Mouse (Mus musculus) cerebellum, adult 11-12 months (tissue): ENCODE data around the gene Cic.
A peak's percentile ranks its signal among the peaks of the same experiment; 100 is the strongest.

Experiments
- DNase-seq: peaks from one replicate; pipeline ENCODE4 v3.0.0; 2022

Gene Cic

DNA sequence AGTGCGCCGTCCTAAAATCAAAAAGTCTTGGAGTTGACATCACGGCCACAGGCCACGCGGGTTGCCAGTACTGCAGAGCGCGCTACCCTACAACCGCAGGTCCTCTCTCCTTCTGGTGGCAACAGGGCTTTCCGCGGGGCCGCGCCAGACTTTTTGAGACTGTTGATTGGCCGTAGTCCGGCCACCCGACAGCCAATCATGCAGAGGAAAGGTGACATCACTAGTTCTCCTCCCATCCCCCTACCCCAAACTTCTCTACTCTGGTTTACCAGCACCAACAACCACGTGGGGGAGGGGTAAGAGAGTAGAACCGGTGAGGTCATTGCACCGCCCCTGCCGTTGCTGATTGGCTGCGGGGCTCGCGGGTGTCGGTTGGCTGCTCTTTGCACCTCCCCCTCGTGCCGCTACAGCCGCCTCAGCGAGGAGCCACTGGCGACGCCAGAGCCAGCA lies at the start of gene Cic:
Gene Cic (plus strand): TSS at position 404 of the 450 bp plus-strand sequence.
- peak; percentile 99 for DNase-seq

DNA sequence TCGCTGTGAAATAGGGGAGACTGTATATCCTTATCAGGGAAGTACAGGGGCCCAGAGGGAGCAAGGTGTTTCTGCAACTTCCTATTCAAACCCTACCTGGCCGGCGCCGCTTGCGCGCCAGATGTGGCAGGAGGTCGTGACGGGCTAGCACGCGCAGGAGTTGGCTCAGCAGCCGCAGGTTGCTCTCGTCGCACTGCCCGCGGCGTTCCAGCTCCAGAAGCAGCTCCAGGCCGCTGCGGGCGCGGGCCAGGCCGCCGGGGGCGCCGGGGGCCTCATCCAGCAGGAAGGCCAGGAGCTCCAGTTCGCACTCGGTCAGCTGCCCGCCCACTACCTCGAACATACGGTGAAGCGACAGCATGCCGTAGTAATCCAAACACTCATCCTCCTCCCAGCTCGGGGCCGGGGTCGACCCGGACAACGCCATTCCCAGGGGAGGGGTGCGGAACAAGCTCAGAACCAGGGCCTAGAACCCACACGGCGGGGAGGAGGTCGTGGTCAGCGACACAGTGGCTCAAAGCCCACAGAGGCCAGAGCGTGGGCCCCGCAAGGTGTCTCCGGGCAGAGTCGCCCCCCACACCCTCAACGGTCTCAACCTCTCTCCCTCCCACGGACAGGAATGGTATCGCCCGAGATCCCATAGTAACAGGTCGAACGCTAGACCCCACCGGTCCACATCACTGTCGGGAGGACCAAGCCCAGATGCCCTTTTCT lies 48.6 kb upstream of the Cic start:
- peak; percentile 78 for DNase-seq

DNA sequence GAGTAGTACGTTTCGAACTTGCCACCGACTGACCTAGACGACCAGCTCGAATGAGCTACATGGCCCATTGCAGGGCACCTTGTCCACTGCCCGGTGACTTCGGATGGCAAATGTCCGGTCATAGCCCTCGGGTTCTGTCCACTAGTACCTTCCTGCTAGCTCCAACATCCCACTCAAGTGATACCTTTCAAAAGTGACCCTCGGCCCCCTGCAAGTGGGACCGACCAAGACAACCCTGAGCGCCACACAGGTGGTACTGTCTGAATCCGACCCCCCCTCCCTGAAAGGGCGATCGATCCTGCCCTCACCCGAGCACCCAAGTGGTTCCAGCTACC lies 48.1 kb upstream of the Cic start:
- no peak for DNase-seq

- DNase-seq, result peak; percentile 97
Measured at GRCm38 (mm10) chr7:25219756-25220456, 47.6 kb upstream of the Cic start.

DNA sequence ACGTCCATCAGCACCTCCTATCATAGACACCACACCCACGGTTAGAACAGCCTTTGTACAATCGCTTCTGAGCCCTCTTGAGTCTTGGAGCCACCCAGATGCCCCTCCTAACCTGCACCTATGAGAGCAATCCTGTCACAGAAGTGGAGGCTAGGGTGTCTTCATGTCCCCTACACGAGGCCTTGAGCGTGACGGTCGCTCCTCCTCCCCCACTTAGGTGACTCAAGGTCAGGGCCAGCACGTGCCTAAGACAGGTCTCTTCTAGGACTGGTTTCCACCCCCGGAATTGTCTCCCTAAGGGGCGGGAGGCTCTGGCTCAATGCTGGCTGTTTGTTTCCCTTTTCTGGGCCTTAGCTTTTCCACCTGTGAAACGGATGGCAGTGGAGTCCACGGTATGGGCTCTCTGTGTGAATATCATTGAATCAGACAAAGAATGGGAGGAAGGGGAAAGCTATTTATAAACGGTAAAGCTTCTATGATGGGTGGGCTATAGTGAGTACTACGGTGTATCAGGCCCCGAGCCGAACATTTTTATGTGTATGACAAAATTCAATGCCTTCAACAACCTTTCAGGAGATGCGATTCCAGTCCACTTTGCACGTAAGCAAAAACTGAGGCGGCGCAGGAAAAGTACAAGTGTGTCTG lies 46.9 kb upstream of the Cic start, which contains the start of gene Dedd2:
Gene Dedd2 (minus strand): TSS at position 159 of the 645 bp plus-strand sequence.
- peak; percentile 70 for DNase-seq

- peak; percentile 98 for DNase-seq
Measured at GRCm38 (mm10) chr7:25221102-25221883, 46.2 kb upstream of the Cic start, which contains the start of gene Zfp526. TSS of gene Zfp526 (plus strand) at chr7:25221425.

DNA sequence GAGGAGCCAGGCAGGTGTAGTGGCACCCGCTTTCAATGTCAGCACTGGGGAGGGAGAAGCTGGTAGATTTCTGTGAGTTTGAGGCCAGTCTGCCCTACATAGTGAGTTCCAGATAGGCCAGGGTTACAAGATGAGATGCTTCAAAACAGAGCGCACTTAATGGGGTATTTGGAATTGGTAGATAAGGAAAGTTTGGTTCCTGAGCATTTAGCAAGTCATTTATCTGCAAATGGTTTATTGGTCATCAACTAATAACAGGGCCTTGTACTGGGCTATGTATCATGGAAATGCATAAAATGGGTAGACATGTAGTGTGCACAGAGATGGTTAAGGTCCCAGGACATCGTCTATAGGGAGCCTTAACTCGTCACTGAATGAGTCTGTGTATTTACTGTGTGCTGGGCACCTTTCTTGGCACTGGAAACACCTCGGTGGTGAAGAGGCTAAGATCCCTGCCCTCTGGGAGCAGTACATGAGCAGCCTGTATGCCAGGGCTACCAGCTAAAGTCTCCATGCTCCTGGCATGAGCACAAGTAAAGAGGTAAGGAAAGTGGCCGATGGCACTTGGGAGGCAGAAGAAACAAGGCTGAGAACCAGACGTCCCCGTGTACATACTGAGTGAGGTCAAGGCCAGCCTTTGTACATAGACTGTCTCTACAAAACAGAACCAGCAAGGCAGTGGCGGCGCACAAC lies 45.1 kb upstream of the Cic start:
- DNase-seq, result peak; percentile 49

DNA sequence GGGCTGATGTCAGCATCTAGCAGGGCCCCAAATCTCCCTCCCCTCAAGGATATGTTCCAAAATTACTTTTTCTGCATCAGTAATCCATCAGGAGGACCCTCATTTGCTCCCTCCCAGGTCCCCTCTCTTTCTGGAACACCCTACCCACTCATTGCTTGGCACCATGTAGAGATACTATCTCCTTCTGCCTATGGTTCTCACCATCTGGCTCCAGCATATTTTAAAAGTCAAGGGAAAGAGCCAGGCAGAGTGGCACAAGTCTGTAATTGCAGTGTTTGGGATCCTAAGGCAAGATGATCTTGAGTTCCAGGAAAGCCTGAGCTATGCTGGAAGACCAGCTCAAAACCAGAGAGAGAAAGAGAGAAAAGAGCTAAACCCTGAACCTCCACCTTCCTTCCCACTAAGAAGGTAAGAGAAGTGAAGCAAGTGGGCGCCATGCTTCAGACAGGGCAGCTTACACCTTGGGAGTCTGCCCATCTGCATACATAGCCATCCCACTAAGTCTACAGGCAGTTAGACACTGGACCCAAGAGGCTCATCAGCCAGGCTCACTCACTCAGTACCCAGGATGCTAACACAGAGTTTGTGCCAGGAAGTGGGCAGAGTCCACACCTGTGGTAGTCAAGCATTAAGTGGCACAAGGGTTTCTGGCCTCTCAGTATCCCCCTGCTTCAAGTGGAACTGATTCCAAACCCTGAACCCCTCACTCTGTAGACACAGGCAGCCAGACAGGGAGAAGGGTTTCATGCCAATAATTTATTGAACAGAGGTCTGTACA lies 39.8 kb upstream of the Cic start:
- no peak for DNase-seq

DNA sequence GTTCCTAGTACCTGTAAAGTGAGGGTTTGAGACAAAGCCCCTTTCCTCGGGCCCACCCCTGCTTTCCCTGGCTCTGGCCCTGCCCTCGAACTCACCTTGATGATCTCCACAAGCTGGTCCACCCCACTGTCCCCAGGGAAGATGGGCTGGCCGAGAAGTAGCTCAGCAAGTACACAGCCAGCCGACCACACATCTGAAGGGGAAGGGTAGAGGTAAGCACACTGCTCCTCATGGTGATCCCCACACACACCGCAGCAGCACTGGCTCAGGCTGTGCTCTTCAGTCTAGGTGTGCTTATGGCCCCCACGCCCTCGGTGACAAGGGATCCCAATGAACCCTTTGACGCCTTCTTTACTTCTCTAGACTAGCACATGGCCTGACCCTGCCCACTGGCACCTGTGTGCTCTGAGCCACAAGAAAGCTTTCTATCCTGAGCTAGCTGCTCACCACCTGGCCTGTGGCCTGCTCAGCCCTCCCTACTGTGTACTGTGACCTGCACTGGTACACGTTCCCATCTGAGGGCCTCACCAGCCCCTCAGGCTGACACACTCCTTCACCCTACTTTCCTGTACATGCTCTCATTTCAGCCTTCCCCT lies 36.7 kb upstream of the Cic start:
- no peak for DNase-seq

GRCm38 (mm10) chr7:25232101-25232648 lies 35.3 kb upstream of the Cic start:
- no peak for DNase-seq

DNA sequence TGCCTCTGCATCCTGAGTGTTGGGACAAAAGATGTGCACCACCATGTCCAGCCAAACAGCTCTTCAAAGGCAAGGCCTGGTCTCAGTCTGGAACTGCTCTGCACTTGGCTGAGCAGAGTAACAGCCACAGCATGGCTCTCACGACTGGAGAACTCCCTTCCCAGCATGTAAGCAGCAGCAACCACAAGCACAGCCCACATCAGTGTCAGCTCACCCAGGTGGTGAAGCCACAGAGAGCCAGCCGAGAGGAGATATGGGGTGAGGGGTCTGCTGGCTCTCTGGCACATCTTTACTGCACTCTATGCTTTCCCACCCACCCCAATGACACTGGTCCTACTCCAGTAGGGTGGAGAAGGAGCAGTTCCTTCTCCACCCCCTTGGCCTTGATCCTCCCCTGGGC lies 34.4 kb upstream of the Cic start:
- DNase-seq, result no peak

GRCm38 (mm10) chr7:25235526-25235925 lies 32.0 kb upstream of the Cic start:
- peak; percentile 47 for DNase-seq

- DNase-seq, result peak; percentile 98
Measured at GRCm38 (mm10) chr7:25237249-25238014, 30.1 kb upstream of the Cic start, which contains the start of gene Gsk3a. TSS of gene Gsk3a (minus strand) at chr7:25237851.

GRCm38 (mm10) chr7:25238015-25238706 lies 29.3 kb upstream of the Cic start:
- peak; percentile 95 for DNase-seq

- peak; percentile 91 for DNase-seq
Measured at GRCm38 (mm10) chr7:25238829-25239623, 28.5 kb upstream of the Cic start.

- DNase-seq, result no peak
Measured at GRCm38 (mm10) chr7:25240631-25241030, 26.9 kb upstream of the Cic start.

DNA sequence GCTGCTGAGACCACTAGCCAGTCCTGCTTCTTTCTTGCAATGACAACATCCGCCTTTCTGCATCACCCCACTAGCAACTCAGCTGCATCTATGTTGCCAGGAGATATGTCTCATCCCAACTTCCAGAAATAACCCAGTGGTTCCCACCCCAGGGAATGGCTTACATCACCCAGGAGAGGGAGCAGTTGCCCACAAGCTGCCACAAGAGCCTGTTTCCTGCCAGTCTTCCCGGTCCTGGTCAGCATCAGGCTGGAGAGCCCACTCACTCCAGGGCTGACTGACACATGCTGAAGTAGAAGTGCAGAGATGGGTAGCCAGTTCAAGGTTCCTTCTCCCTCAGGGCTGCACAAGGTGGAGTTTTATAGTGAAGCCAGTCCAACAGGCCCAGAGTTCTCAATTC lies 26.4 kb upstream of the Cic start:
- no peak for DNase-seq

DNA sequence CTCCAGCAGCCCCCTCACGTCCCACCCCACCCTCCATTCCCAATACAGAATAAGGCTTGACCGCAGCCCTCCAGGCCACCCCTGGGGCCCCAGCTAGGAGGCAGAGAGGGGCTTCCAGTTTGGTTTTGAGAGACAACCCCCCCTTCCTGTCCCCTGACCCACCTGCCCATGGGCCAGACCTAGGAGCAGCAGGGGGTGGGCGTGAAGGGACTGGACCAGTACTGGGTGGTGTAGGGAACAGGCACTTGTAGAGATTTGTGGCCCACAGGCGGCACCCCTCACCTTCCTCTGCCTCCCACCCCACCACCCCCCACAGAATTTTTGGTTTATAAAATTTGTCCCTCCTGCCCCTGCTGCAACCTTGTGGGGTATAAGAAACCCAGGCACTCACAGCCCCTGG lies 24.1 kb upstream of the Cic start:
- no peak for DNase-seq
